Mouse (Mus musculus) embryonic fibroblast, embryonic 13.5 days (primary cell): ENCODE measurements around the gene Grb2.

Source experiments
- CTCF ChIP-seq: IDR thresholded peaks from 2 replicates; pipeline ENCODE4 v1.5.1; 2011; ENCODE audit warnings: mild to moderate bottlenecking, control low read depth, low read length, moderate library complexity, borderline replicate concordance; ENCODE audit not compliant: insufficient read depth
- POLR2A ChIP-seq: IDR thresholded peaks from 2 replicates; pipeline ENCODE4 v1.6.1; 2011; ENCODE audit warnings: low read depth, mild to moderate bottlenecking, control low read depth, low read length, moderate library complexity

DNA sequence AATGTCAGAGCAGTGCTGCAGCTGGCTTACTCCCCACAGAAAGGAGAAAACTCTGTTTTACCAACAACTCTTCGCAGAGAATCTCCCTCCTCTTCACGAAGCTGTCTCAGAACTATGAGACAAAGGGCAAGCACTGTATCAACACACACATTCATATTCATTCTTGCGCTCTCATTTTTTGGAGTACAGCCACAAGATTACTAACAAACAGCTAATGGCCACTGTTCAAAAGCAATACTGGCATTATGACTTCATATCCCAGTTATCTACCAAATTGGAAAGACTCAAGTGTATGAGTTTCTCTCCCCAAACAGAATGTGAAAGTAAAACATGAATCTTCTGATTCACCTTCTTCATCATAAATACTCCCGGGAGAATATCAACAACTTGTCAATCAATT lies 11.9 kb downstream of the Grb2 start:
- no peak for TF ChIP-seq POLR2A
- no peak for TF ChIP-seq CTCF
